Mouse (Mus musculus) gastrocnemius, adult 2 months (tissue): ENCODE measurements around the gene Fkrp. TPM values are rescaled to one million over a fixed set of nuclear protein-coding genes. Genes with fewer than 3 reads are reported as not detected.

Source experiments
- DNase-seq: peaks from one replicate; pipeline ENCODE4 v3.0.0; 2022
- H3K27ac ChIP-seq: fragments of 200-600 bp; 2 replicates; pipeline ENCODE4 v1.8.1; 2022; ENCODE audit warnings: mild to moderate bottlenecking
- H3K4me3 ChIP-seq: fragments of 200-600 bp; 2 replicates; pipeline ENCODE4 v1.8.1; 2022; ENCODE audit warnings: mild to moderate bottlenecking, moderate library complexity
- CTCF ChIP-seq: fragments of 200-600 bp; IDR thresholded peaks from 2 replicates; pipeline ENCODE4 v1.8.1; 2022; ENCODE audit warnings: antibody characterized with exemption, mild to moderate bottlenecking, moderate library complexity
- intact Hi-C: fragments of 180-260 bp; cut with DNase I; formaldehyde crosslinking; loops from one replicate; pipeline ENCODE4 v1.15.1; 2025
- total RNA-seq, 2 experiments: library from RNA; stranded (reverse); gene quantifications; 2 replicates each; pipeline ENCODE4 v1.2.3; 2021

The Fkrp gene
- total RNA-seq, 2 experiments from 2014 or later = 51.2 to 58.3 TPM

- Histone ChIP-seq H3K4me3 (no peak overlapping the region), H3K27ac (no peak overlapping the region)
- intact Hi-C loops = no loop called here
- TF ChIP-seq CTCF = peak; percentile 49
- no peak for DNase-seq
These were observed 8.6 kb downstream of the Fkrp start for GRCm38 (mm10) chr7:16807936-16808335.

GRCm38 (mm10) chr7:16804409-16805028, 12.0 kb downstream of the Fkrp start:
- no peak for DNase-seq
- no peak overlapping the region for H3K4me3 ChIP-seq
- TF ChIP-seq CTCF = peak; percentile 73
- intact Hi-C loops = no loop called here
- H3K27ac ChIP-seq = no peak overlapping the region

GRCm38 (mm10) chr7:16794886-16795285, 21.6 kb downstream of the Fkrp start:
- intact Hi-C loops = no loop called here
- Histone ChIP-seq H3K4me3 (no peak overlapping the region), H3K27ac (no peak overlapping the region)
- DNase-seq = no peak
- no peak for TF ChIP-seq CTCF

- intact Hi-C loops = no loop called here
- H3K27ac ChIP-seq = no peak overlapping the region
- H3K4me3 ChIP-seq = no peak overlapping the region
- DNase-seq = no peak
- TF ChIP-seq CTCF = no peak
These were observed 23.4 kb downstream of the Fkrp start for GRCm38 (mm10) chr7:16793010-16793725.

- intact Hi-C loops = no loop called here
- no peak overlapping the region for H3K4me3 ChIP-seq
- H3K27ac ChIP-seq = no peak overlapping the region
- TF ChIP-seq CTCF = no peak
- no peak for DNase-seq
These were observed 24.2 kb downstream of the Fkrp start for GRCm38 (mm10) chr7:16792316-16792715.

GRCm38 (mm10) chr7:16785541-16786083, 30.9 kb downstream of the Fkrp start:
- no peak for DNase-seq
- Histone ChIP-seq H3K27ac (no peak overlapping the region), H3K4me3 (peak overlapping the region; percentile 50)
- TF ChIP-seq CTCF = no peak
- intact Hi-C loops = no loop called here

GRCm38 (mm10) chr7:16784498-16784976, 32.0 kb downstream of the Fkrp start:
- Histone ChIP-seq H3K27ac (peak overlapping the region; percentile 74), H3K4me3 (peak overlapping the region; percentile 89)
- intact Hi-C loops = no loop called here
- no peak for TF ChIP-seq CTCF
- peak; percentile 28 for DNase-seq

GRCm38 (mm10) chr7:16783758-16784415, 32.6 kb downstream of the Fkrp start:
- H3K4me3 ChIP-seq = peak overlapping the region; percentile 89
- DNase-seq = peak; percentile 65
- intact Hi-C loops = no loop called here
- TF ChIP-seq CTCF = no peak
- H3K27ac ChIP-seq = peak overlapping the region; percentile 74

GRCm38 (mm10) chr7:16783224-16783688, 33.3 kb downstream of the Fkrp start:
- intact Hi-C loops = no loop called here
- no peak for TF ChIP-seq CTCF
- peak; percentile 35 for DNase-seq
- peak overlapping the region; percentile 74 for H3K27ac ChIP-seq
- H3K4me3 ChIP-seq = peak overlapping the region; percentile 89

GRCm38 (mm10) chr7:16782555-16783125, 33.9 kb downstream of the Fkrp start:
- TF ChIP-seq CTCF = no peak
- DNase-seq = no peak
- Histone ChIP-seq H3K27ac (peak overlapping the region; percentile 74), H3K4me3 (peak overlapping the region; percentile 89)
- intact Hi-C loops = no loop called here

GRCm38 (mm10) chr7:16781816-16782554, 34.5 kb downstream of the Fkrp start:
- DNase-seq = peak; percentile 55
- intact Hi-C loops = loop anchor here (2.0 kb wide), 1 partner anchor 21 kb away; no protein-coding TSS in a partner anchor
- Histone ChIP-seq H3K4me3 (peak overlapping the region; percentile 89), H3K27ac (peak overlapping the region; percentile 74)
- TF ChIP-seq CTCF = no peak

GRCm38 (mm10) chr7:16781555-16781815, 35.0 kb downstream of the Fkrp start:
- intact Hi-C loops = loop anchor here (2.0 kb wide), 1 partner anchor 21 kb away; no protein-coding TSS in a partner anchor
- Histone ChIP-seq H3K27ac (peak overlapping the region; percentile 74), H3K4me3 (peak overlapping the region; percentile 89)
- no peak for TF ChIP-seq CTCF
- no peak for DNase-seq
